Mouse (Mus musculus): ENCODE results near the gene Stard13.

DNA sequence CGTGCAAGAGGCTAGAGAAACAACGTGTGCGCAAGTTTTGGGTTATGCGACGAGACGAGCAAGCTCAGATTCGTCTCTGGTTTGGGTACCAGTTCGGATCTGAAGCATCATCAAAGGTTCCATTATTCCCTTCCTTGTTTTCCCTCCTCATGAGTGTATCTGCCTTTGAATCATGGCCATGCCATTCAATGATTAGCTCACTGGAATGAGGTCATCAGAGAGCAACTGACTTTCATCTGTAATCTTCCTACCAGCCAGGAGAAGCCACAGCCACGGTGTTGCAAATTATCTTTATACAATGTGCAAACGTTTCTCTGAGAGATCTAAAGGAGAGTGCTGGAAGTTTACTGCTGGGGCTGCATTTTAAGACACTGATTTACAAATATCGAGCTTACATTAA, 46.3 kb downstream of the Stard13 start:
- TF ChIP-seq CTCF (IDR thresholded peaks at IDR 0.05 in 2 of 3, conservative IDR thresholded peaks at IDR 0.05 in 1 of 3; ENCODE audit: control insufficient read depth in 1 of 3, insufficient read depth in 1 of 3, low read depth in 2 of 3, low read length in 3 of 3, poor library complexity in 1 of 3, severe bottlenecking in 1 of 3) (no peak), MEF2A (IDR thresholded peaks at IDR 0.05; ENCODE audit: extremely low read depth, insufficient replicate concordance, low read depth, low read length, poor library complexity, severe bottlenecking) (no peak), GATA1 (IDR thresholded peaks at IDR 0.05; ENCODE audit: low read depth, low read length) (no peak), POLR2A (IDR thresholded peaks at IDR 0.05; ENCODE audit: control insufficient read depth in 1 of 2, insufficient read depth in 1 of 2, low read depth in 1 of 2, low read length in 2 of 2, poor library complexity in 1 of 2) (no peak), USF1 (IDR thresholded peaks at IDR 0.05; ENCODE audit: low read depth, low read length) (no peak), SIN3A (IDR thresholded peaks at IDR 0.05; ENCODE audit: low read length) (no peak), POLR2AphosphoS5 (IDR thresholded peaks at IDR 0.05; ENCODE audit: borderline replicate concordance, low read depth, low read length) (no peak), CHD1 (IDR thresholded peaks at IDR 0.05; ENCODE audit: low read depth, low read length) (no peak), CHD2 (IDR thresholded peaks at IDR 0.05; ENCODE audit: low read length) (no peak), RCOR1 (IDR thresholded peaks at IDR 0.05; ENCODE audit: low read depth, low read length) (no peak)

Measured in MEL (cell line).